Mouse (Mus musculus): Measurements from ENCODE around the gene Mgea5. TPM values are rescaled to one million over a fixed set of nuclear protein-coding genes. Genes with fewer than 3 reads are reported as not detected.
A peak's percentile ranks its signal among the peaks of the same experiment; 100 is the strongest.

Gene Mgea5
- total RNA-seq, 2 experiments from 2014 or later: 74.5 to 76.1 TPM

DNA sequence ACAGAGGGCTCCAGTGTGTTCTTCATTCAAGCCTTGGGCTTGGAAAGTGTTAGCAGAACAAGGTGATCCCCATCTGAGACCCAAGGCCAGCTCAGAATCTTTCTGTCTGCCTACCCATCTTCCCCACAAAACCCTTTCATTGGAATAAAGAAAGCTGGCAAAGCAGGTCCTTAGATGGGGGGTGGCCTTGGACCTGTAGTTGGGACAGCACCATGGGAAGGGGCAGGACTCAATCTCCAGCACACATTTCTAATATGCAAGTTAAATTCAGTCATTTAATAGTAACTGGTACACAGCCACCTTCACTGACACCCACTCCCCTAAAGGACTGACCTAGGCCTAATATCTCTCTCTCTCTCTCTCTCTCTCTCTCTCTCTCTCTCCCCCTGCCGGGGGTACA, 47.4 kb downstream of the Mgea5 start:
- no peak for DNase-seq
- intact Hi-C loops (cut with DNase I): no loop called here

DNA sequence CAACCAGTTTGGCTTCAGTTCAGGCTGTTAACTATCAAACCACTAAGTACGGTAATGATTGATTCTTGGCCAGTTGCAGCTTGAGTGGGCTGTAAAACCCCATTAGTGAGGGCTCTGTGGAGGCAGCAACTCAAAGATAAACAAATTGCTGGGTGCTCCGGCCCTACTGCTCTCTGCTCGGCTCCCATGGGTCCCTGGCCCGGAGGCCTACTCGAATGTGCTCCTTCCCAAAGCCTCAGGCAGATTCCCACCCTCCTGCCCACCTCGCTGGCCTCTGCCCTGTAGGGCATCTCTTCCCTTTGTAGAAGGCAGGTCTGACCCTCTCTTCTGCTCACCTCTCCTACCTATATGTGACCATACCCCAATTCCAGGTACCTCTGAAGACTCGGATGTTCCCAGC, 48.9 kb downstream of the Mgea5 start:
- DNase-seq: no peak
- intact Hi-C loops (cut with DNase I): no loop called here

DNA sequence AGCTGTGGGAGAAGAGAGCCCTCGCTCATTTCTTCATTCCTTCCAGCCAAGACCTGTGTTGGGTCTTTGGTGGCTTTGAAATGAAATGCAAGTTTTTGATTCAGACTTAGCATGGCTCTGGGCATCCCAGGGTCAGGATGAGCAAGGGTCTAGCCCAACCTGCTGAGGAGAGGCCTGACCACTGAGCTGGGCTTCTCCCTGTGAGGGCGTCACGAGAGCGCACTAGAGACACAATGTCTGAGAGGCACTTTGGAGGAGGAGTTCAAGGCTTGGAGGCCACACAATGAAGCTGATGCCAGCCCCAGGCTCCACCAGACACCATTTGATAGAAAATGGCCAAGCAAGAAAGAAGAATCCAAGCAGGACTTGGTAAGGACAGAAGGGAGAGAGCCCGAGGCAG, 49.4 kb downstream of the Mgea5 start:
- no peak for DNase-seq
- intact Hi-C loops (cut with DNase I): no loop called here

DNA sequence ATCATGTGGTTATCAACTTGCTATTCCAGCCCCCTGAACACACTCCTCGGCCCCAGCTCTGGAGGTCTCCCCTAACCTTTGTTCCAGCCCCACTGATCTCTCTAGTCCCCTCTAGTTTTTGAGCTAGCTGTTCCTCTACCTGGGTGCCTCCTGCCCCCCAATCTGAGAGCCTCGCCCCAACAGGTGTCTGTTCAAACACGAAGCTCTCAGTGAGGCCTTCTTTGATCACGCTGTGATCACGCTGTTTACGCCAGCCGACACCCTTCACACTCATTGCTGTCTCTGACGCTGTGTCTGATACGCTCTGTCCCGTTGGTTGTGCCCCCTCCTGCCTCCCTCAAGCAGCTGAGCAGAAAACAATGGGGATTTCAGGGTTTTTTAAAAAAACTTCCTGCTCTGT, 50.1 kb downstream of the Mgea5 start:
- intact Hi-C loops (cut with DNase I): no loop called here
- no peak for DNase-seq

GRCm38 (mm10) chr19:45731658-45732057, 52.0 kb downstream of the Mgea5 start:
- intact Hi-C loops (cut with DNase I): no loop called here
- no peak for DNase-seq

- DNase-seq: no peak
- intact Hi-C loops (cut with DNase I): no loop called here
Observed at GRCm38 (mm10) chr19:45730042-45730441, 53.6 kb downstream of the Mgea5 start.

GRCm38 (mm10) chr19:45727231-45727630, 56.4 kb downstream of the Mgea5 start:
- intact Hi-C loops (cut with DNase I): no loop called here
- DNase-seq: no peak

GRCm38 (mm10) chr19:45725677-45726277, 57.9 kb downstream of the Mgea5 start:
- intact Hi-C loops (cut with DNase I): no loop called here
- no peak for DNase-seq

- intact Hi-C loops (cut with DNase I): no loop called here
- no peak for DNase-seq
Observed at GRCm38 (mm10) chr19:45722188-45722587, 61.4 kb downstream of the Mgea5 start.

DNA sequence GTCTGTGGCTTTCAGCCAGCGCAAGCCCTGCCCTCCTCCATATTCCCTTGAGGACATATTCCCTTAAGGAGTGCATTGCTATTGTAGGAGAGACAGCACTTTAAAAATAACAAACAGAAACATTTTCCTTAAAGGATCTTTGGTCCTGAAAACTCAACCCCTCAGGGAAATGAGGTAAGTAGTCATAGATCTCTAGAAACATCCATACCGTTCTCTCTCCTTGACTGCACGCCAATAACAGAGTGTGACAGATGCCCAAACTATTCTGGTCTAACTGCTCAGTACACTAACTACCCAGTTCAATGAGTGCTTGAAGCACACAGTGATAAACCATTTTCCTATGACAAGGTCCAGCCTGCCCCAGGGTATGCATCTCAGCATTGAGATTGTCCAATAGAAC, 65.4 kb downstream of the Mgea5 start:
- no peak for DNase-seq
- intact Hi-C loops (cut with DNase I): no loop called here

DNA sequence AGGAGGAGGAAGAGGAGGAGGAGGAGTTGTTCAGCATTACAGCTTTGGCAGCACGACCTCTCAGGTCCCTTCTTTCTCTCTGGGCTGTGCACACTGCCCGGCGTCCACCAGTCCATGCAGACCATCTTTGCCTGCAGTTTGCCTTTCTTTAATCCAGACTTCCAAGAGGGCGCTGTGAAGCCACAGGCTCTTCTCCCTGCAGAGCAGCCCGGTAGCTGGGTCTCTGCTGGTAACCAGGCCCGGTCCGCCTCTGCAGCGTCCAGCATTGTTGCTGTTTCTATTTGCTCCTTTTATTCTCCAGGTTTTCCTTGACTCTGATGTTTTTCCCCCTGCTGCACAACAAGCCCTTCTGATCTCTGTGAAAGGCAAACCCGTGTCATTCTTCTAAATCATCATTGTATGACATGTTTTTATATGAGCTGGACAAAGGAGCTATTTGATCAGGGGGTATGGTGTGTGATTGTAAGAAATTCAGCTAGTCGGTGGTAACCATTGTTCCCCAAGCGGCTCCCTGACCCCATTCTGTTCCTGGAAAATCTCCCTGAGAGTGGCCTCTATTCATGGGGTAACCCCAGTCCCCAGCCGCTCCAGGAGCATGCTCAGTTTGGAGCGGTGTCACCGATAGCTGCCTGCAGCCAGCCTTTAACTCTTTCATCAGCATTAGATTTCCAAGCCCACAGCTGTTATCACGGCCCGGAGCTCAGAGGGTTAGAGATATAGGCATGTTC, 66.0 kb downstream of the Mgea5 start:
- peak; percentile 28 to 33 for DNase-seq
- intact Hi-C loops (cut with DNase I): no loop called here

- DNase-seq: no peak
- intact Hi-C loops (cut with DNase I): no loop called here
Observed at GRCm38 (mm10) chr19:45708704-45709103, 74.9 kb downstream of the Mgea5 start.

Other genes starting within 250 kb of the Mgea5 start
- gene Poll, start 223.3 kb downstream of the Mgea5 start, total RNA-seq (2021): 10 to 100 TPM in 1 of 2 experiments, 1 to 10 TPM in 1; 9.8 to 11.4 TPM
- gene Gm17018, start 223.2 kb downstream of the Mgea5 start, total RNA-seq (2021): 10 to 100 TPM; 17.6 to 21.5 TPM
- 10 to 100 TPM; 28.1 to 29.4 TPM for gene Fbxw4, start 123.5 kb downstream of the Mgea5 start, total RNA-seq (2021)
- gene Fgf8, start 40.9 kb downstream of the Mgea5 start, total RNA-seq (2021): not detected
- gene Npm3, start 34.2 kb downstream of the Mgea5 start, total RNA-seq (2021): 10 to 100 TPM; 15.0 to 15.9 TPM
- gene Kcnip2, start 32.2 kb upstream of the Mgea5 start, total RNA-seq (2021): 100 to 1,000 TPM; 204 to 236 TPM
- gene Armh3, start 214.7 kb upstream of the Mgea5 start, total RNA-seq (2021): 10 to 100 TPM; 15.5 to 15.8 TPM
- 1 to 10 TPM; 6.1 to 6.3 TPM for gene Hps6, start 219.7 kb upstream of the Mgea5 start, total RNA-seq (2021)

Data from heart, postnatal 36 days (tissue).